Mouse (Mus musculus): ENCODE results near the gene Grb2. TPM values are rescaled to one million over a fixed set of nuclear protein-coding genes. Genes with fewer than 3 reads are reported as not detected.

Grb2 gene
- polyA plus RNA-seq, 1 experiment from 2014 or later, result 173 TPM

DNA sequence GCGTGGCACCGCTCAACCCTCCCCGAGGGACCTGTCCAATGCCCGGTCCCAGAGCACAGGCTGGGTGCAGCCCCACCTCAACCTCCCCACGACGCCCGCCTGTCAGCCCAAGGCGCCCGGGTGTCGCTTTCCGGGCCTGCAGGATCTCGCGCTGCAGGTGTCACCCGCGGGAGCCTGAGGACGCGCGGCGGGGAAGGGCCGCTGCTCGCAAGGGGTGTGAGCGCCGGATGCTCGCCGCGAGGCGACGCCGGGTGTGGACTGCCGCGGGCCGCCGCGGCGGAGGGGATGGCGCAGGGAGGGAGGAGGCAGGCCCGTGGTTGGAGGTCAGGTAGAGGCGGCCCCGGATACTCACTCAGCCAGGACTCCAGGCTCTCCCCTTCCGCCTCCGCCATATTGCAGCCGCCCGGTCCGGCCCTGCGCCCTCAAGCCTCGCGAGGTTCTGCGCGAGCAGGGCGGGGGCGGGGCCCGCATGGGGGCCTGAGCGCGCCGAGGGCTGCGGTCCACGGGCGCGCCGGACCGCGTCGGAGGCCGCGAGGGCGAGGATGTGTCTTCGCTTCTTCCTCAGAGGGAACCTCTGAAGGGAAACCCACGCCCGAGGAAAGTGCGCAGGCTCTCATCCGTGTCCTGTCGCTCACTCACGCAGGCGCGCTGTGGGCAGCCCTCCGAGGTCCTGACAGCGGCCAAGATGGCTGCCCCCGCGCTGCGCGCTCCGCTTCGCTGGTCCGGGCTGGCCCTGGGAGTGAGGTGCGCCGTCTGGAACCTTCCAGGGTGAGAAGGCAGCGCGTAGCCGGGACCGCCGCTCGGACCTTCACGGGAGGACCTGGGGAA is 104.7 kb downstream of the Grb2 start, which contains the start of the genes Mrps7 and Gga3:
Gene Mrps7 (plus strand): TSS at position 450 of the 828 bp plus-strand sequence.
Gene Gga3 (minus strand): TSS at position 576 of the 828 bp plus-strand sequence.
- H3K9me3 ChIP-seq, result no peaks in the 10 kb centered on the region
- H3K27me3 ChIP-seq (replicated peaks), result no peaks in the 10 kb centered on the region
- H3K4me1 ChIP-seq, result peaks cover 29% of the 10 kb centered on the region
- H3K36me3 ChIP-seq (replicated peaks), result peaks cover 19% of the 10 kb centered on the region; the same call in 1 of the 2 replicates
- peak within 1 kb of the TSS; percentile 89 for H3K9ac ChIP-seq
- WGBS, result under 1% methylated on average over 87 of the region's 93 CpGs
- peak within 1 kb of the TSS; percentile 94 for H3K27ac ChIP-seq
- peak within 1 kb of the TSS; percentile 81 for H3K4me3 ChIP-seq
- ATAC-seq (replicated peaks), result peak; percentile 96
- H3K4me2 ChIP-seq, result peak within 1 kb of the TSS; percentile 81

DNA sequence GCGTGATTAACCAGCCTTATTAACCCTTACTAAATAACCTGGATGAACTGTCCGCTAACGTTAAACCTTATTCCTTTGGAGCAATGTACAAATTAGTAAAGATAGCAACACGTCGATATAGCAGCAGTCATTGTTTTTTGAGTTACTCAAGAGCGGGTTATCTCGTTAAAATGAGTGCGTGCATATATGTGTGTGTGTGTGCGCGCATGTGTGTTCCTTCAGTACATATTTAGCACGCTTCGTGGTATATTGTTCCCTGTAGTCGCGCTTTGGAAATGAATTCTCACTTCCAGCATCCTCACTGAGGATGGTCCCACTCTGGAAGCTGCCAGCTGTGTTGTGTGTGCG is 105.3 kb downstream of the Grb2 start:
- H3K9ac ChIP-seq, result peak overlapping the region; percentile 89
- H3K4me3 ChIP-seq, result peak overlapping the region; percentile 81
- H3K4me1 ChIP-seq, result peaks cover 29% of the 10 kb centered on the region
- no peak for ATAC-seq (replicated peaks)
- no peaks in the 10 kb centered on the region for H3K27me3 ChIP-seq (replicated peaks)
- 5% methylated on average over 15 of the region's 15 CpGs for WGBS
- peaks cover 14% of the 10 kb centered on the region; the same call in 1 of the 2 replicates for H3K36me3 ChIP-seq (replicated peaks)
- peak overlapping the region; percentile 81 for H3K4me2 ChIP-seq
- H3K9me3 ChIP-seq, result no peaks in the 10 kb centered on the region
- H3K27ac ChIP-seq, result peak overlapping the region; percentile 94

DNA sequence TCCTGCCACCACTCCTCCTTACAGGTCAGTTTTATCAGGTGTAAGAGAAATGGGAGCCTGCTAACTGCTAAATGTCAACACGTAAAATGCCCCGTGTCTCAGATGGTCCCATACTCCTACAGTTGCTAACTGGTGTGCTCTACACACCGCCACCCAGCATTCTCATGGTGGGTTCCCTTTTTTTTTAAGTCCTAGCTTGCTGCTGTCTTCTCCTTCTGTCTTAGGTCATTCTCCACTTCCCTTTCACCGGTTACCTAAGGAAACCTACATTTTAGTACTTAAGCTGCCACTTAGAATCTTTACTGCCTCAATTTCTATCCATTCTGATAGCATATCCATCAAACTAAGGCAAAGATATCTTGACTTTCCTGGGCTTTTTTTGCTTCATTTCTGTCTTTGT is 107.2 kb downstream of the Grb2 start:
- H3K9me3 ChIP-seq, result no peaks in the 10 kb centered on the region
- no peak overlapping the region for H3K27ac ChIP-seq
- H3K4me3 ChIP-seq, result no peak overlapping the region
- no peak for ATAC-seq (replicated peaks)
- peaks cover 29% of the 10 kb centered on the region for H3K4me1 ChIP-seq
- H3K9ac ChIP-seq, result no peak overlapping the region
- peaks cover 11% of the 10 kb centered on the region; the same call in 1 of the 2 replicates for H3K36me3 ChIP-seq (replicated peaks)
- H3K27me3 ChIP-seq (replicated peaks), result no peaks in the 10 kb centered on the region
- H3K4me2 ChIP-seq, result no peak overlapping the region
- WGBS, result 95% methylated on average over 4 of the region's 4 CpGs

DNA sequence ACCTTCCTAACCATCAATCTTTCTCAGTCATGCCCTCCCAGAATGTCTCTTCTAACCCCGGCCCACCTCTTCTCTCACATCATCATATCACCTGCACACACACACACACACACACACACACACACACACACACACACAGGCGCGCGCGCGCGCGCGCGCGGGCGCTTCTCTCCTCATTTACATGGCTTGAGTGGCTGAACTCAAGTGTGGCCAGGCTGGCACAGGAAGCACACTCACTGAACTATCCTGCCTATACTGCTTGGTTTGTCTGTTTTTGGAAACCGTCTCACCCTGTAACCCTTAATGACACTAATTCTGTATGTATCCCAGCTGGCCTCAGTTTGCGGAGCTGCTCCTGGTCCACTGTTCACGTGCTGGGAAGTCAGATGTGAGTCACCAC is 107.7 kb downstream of the Grb2 start:
- no peak overlapping the region for H3K9ac ChIP-seq
- H3K9me3 ChIP-seq, result no peaks in the 10 kb centered on the region
- H3K4me2 ChIP-seq, result no peak overlapping the region
- peaks cover 11% of the 10 kb centered on the region; the same call in 1 of the 2 replicates for H3K36me3 ChIP-seq (replicated peaks)
- ATAC-seq (replicated peaks), result no peak
- peaks cover 29% of the 10 kb centered on the region for H3K4me1 ChIP-seq
- 97% methylated on average over 15 of the region's 15 CpGs for WGBS
- no peaks in the 10 kb centered on the region for H3K27me3 ChIP-seq (replicated peaks)
- H3K4me3 ChIP-seq, result no peak overlapping the region
- H3K27ac ChIP-seq, result no peak overlapping the region

DNA sequence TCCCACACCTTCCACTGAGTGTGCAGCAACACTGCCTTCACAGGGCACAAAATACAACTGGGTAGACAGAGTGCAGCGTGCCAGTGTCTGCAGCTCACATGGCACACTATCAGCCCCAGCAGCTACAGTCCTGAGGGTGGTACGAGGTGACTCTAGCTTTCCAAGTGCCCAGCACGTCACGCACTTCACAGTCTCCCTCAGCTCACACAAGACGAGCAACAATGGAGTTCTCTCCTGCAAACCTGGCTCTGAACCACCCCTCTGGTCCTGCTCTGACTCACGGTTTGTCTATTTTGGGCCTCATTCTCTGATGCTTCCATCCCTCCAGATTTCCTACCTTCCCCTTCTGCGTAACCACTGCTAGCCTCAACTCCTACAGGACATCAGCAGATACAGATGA is 108.7 kb downstream of the Grb2 start:
- Histone ChIP-seq H3K9ac (no peak overlapping the region), H3K4me2 (no peak overlapping the region), H3K27ac (no peak overlapping the region), H3K27me3 (replicated peaks) (no peaks in the 10 kb centered on the region), H3K36me3 (replicated peaks) (peaks cover 14% of the 10 kb centered on the region), H3K9me3 (no peaks in the 10 kb centered on the region), H3K4me1 (peaks cover 21% of the 10 kb centered on the region), H3K4me3 (no peak overlapping the region)
- ATAC-seq (replicated peaks), result no peak
- 94% methylated on average over 7 of the region's 7 CpGs for WGBS

DNA sequence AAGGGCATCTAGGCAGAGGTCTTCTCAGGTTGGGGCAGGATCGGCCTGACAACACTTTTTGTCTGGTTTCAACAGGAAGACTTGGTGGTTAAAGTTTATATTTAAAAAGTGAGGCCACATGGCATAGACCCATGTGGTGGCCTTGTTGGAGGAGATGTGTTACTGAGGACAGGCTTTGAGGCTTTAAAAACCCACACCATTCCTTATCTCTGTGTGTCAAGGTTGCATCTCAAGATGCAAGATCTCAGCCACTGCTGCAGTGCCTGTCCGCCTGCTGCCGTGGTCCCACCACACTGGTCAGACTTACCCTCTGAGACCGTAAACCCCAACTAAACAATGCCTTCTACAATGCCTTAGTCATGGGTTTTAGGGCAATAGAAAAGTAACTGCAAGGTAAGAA is 110.1 kb downstream of the Grb2 start:
- H3K9ac ChIP-seq, result no peak overlapping the region
- peaks cover 27% of the 10 kb centered on the region for H3K36me3 ChIP-seq (replicated peaks)
- no peak overlapping the region for H3K4me3 ChIP-seq
- H3K27ac ChIP-seq, result no peak overlapping the region
- ATAC-seq (replicated peaks), result no peak
- H3K27me3 ChIP-seq (replicated peaks), result no peaks in the 10 kb centered on the region
- H3K9me3 ChIP-seq, result no peaks in the 10 kb centered on the region
- peaks cover 18% of the 10 kb centered on the region for H3K4me1 ChIP-seq
- 96% methylated on average over 4 of the region's 4 CpGs for WGBS
- no peak overlapping the region for H3K4me2 ChIP-seq

DNA sequence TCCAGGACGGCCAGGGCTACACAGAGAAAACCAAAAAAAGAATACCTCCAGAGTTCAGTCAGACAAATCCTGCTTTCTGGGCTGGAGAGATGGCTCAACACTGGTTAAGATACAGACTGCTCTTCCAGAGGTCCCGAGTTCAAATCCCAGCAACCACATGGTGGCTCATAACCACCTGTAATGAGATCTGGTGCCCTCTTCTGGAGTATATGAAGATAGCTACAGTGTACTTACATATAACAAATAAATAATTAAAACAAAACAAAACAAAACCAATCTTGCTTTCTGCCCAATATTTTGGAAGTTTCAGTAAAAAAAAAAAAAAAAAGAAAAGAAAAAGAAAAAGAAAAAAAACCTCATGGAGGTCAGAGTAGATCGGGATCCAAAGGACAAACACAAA is 113.2 kb downstream of the Grb2 start:
- no peaks in the 10 kb centered on the region for H3K9me3 ChIP-seq
- H3K27ac ChIP-seq, result no peak overlapping the region
- H3K4me2 ChIP-seq, result no peak overlapping the region
- H3K4me3 ChIP-seq, result no peak overlapping the region
- no peaks in the 10 kb centered on the region for H3K4me1 ChIP-seq
- H3K36me3 ChIP-seq (replicated peaks), result peaks cover 52% of the 10 kb centered on the region
- H3K9ac ChIP-seq, result no peak overlapping the region
- 98% methylated on average over 3 of the region's 3 CpGs for WGBS
- H3K27me3 ChIP-seq (replicated peaks), result no peaks in the 10 kb centered on the region
- ATAC-seq (replicated peaks), result no peak

Other genes starting within 250 kb of the Grb2 start
- gene Slc16a5, start 246.1 kb downstream of the Grb2 start, polyA plus RNA-seq (2015; fragmentation: Nextera tagmentation; extraction: Ambion mirVana), result 0.09 and 0.42 TPM in 2 replicates
- 20.6 and 20.9 TPM in 2 replicates for gene Armc7, start 232.9 kb downstream of the Grb2 start, polyA plus RNA-seq (2015; fragmentation: Nextera tagmentation; extraction: Ambion mirVana)
- gene Nt5c, start 216.7 kb downstream of the Grb2 start, polyA plus RNA-seq (2015; fragmentation: Nextera tagmentation; extraction: Ambion mirVana), result 98.4 and 108 TPM in 2 replicates
- 1,600 and 1,616 TPM in 2 replicates for gene Jpt1, start 194.2 kb downstream of the Grb2 start, polyA plus RNA-seq (2015; fragmentation: Nextera tagmentation; extraction: Ambion mirVana)
- gene Sumo2, start 172.3 kb downstream of the Grb2 start, polyA plus RNA-seq (2015; fragmentation: Nextera tagmentation; extraction: Ambion mirVana), result 990 and 1,015 TPM in 2 replicates
- gene Nup85, start 144.2 kb downstream of the Grb2 start, polyA plus RNA-seq (2015; fragmentation: Nextera tagmentation; extraction: Ambion mirVana), result 106 and 118 TPM in 2 replicates
- gene Mrps7, start 104.7 kb downstream of the Grb2 start, polyA plus RNA-seq (2015; fragmentation: Nextera tagmentation; extraction: Ambion mirVana), result 70.0 and 74.3 TPM in 2 replicates
- 37.5 and 38.1 TPM in 2 replicates for gene Gga3, start 104.5 kb downstream of the Grb2 start, polyA plus RNA-seq (2015; fragmentation: Nextera tagmentation; extraction: Ambion mirVana)
- 11.2 and 12.9 TPM in 2 replicates for gene Mif4gd, start 95.6 kb downstream of the Grb2 start, polyA plus RNA-seq (2015; fragmentation: Nextera tagmentation; extraction: Ambion mirVana)
- 43.5 and 44.5 TPM in 2 replicates for gene Slc25a19, start 80.3 kb downstream of the Grb2 start, polyA plus RNA-seq (2015; fragmentation: Nextera tagmentation; extraction: Ambion mirVana)
- gene Tmem94, start 56.8 kb upstream of the Grb2 start, polyA plus RNA-seq (2015; fragmentation: Nextera tagmentation; extraction: Ambion mirVana), result 28.4 and 31.0 TPM in 2 replicates
- gene Caskin2, start 105.0 kb upstream of the Grb2 start, polyA plus RNA-seq (2015; fragmentation: Nextera tagmentation; extraction: Ambion mirVana), result 9.4 and 11.1 TPM in 2 replicates
- gene Tsen54, start 106.1 kb upstream of the Grb2 start, polyA plus RNA-seq (2015; fragmentation: Nextera tagmentation; extraction: Ambion mirVana), result 24.8 and 27.9 TPM in 2 replicates
- gene Llgl2, start 115.5 kb upstream of the Grb2 start, polyA plus RNA-seq (2015; fragmentation: Nextera tagmentation; extraction: Ambion mirVana), result 0.84 and 1.0 TPM in 2 replicates
- gene Myo15b, start 149.8 kb upstream of the Grb2 start, polyA plus RNA-seq (2015; fragmentation: Nextera tagmentation; extraction: Ambion mirVana), result 0.03 and 0.10 TPM in 2 replicates
- 1.2 and 1.4 TPM in 2 replicates for gene Smim5, start 191.4 kb upstream of the Grb2 start, polyA plus RNA-seq (2015; fragmentation: Nextera tagmentation; extraction: Ambion mirVana)
- gene Smim6, start 203.4 kb upstream of the Grb2 start, polyA plus RNA-seq (2015; fragmentation: Nextera tagmentation; extraction: Ambion mirVana), result 1.0 and 1.1 TPM in 2 replicates
- 52.1 and 53.1 TPM in 2 replicates for gene Sap30bp, start 224.7 kb upstream of the Grb2 start, polyA plus RNA-seq (2015; fragmentation: Nextera tagmentation; extraction: Ambion mirVana)
- 22.4 and 25.7 TPM in 2 replicates for gene Recql5, start 224.9 kb upstream of the Grb2 start, polyA plus RNA-seq (2015; fragmentation: Nextera tagmentation; extraction: Ambion mirVana)